Mouse (Mus musculus) CH12.LX (cell line): ENCODE results near the gene Rasl10a. TPM values are rescaled to one million over a fixed set of nuclear protein-coding genes. Genes with fewer than 3 reads are reported as not detected.

ENCODE experiments used
- DNase-seq: peaks from one replicate; pipeline ENCODE4 v3.0.0-alpha.2; 2013; ENCODE audit errors: extremely low read depth
- H3K27ac ChIP-seq: 2 replicates; pipeline ENCODE4 v1.5.1; 2012; ENCODE audit warnings: low read depth, mild to moderate bottlenecking, control low read depth, moderate library complexity; ENCODE audit not compliant: insufficient read depth
- H3K27me3 ChIP-seq: replicated peaks from 2 replicates; pipeline ENCODE3; 2012; ENCODE audit warnings: inconsistent platforms
- H3K36me3 ChIP-seq, 2 experiments: replicated peaks in 1 of 2; 2 replicates each; pipeline versions ENCODE3 to v1.6.1; 2012; ENCODE audit warnings: inconsistent platforms in 1 of 2, low read length in 1 of 2, mild to moderate bottlenecking in 1 of 2, mixed read lengths in 1 of 2, moderate library complexity in 1 of 2; ENCODE audit not compliant: control insufficient read depth in 1 of 2, insufficient read depth in 1 of 2
- H3K4me1 ChIP-seq, 2 experiments: 2 replicates each; pipeline ENCODE4 v1.6.1; 2012; ENCODE audit warnings: inconsistent platforms in 1 of 2, moderate library complexity in 1 of 2; ENCODE audit not compliant: insufficient read depth in 2 of 2, control insufficient read depth in 1 of 2
- H3K4me2 ChIP-seq: 2 replicates; pipeline ENCODE4 v1.6.1; 2012; ENCODE audit warnings: low read depth, mild to moderate bottlenecking, control low read depth; ENCODE audit not compliant: poor library complexity, insufficient read depth, severe bottlenecking
- H3K4me3 ChIP-seq, 3 experiments: fragments of 150-350 bp in 1 of 3; sonication (generic) in 1 of 3; replicated peaks in 1 of 3; 2 replicates each; pipeline versions ENCODE3 to v1.5.1; 2011 to 2012; ENCODE audit warnings: low read depth in 2 of 3, low read length in 2 of 3, mild to moderate bottlenecking in 2 of 3, moderate library complexity in 2 of 3, control low read depth in 1 of 3, improper control_type of control experiment in 1 of 3, inconsistent platforms in 1 of 3, mixed read lengths in 1 of 3; ENCODE audit not compliant: poor library complexity in 1 of 3
- H3K79me2 ChIP-seq: replicated peaks from 2 replicates; pipeline ENCODE4 v1.6.1; 2012; ENCODE audit warnings: mild to moderate bottlenecking, moderate library complexity; ENCODE audit not compliant: control insufficient read depth, poor library complexity, insufficient read depth, severe bottlenecking; ENCODE audit errors: extremely low read depth
- H3K9ac ChIP-seq: 2 replicates; pipeline ENCODE4 v1.6.1; 2012; ENCODE audit warnings: low read depth, mild to moderate bottlenecking, control low read depth, moderate library complexity; ENCODE audit not compliant: insufficient read depth
- H3K9me3 ChIP-seq: replicated peaks from 2 replicates; pipeline ENCODE3; 2012; ENCODE audit warnings: low read length, inconsistent platforms, mixed read lengths
- BHLHE40 ChIP-seq: IDR thresholded peaks from 2 replicates; pipeline ENCODE4 v1.6.1; 2011; ENCODE audit warnings: mild to moderate bottlenecking, low read depth, low read length, improper control_type of control experiment
- CHD1 ChIP-seq: IDR thresholded peaks from 2 replicates; pipeline ENCODE4 v1.6.1; 2012; ENCODE audit warnings: low read depth, low read length, improper control_type of control experiment, inconsistent platforms
- EP300 ChIP-seq: IDR thresholded peaks from 2 replicates; pipeline ENCODE4 v1.6.1; 2011; ENCODE audit warnings: low read length, improper control_type of control experiment
- HCFC1 ChIP-seq: IDR thresholded peaks from 2 replicates; pipeline ENCODE4 v1.6.1; 2012; ENCODE audit warnings: low read depth, mild to moderate bottlenecking, inconsistent platforms, low read length, improper control_type of control experiment
- IRF4 ChIP-seq: IDR thresholded peaks from 2 replicates; pipeline ENCODE4 v1.6.1; 2014; ENCODE audit warnings: low read depth, mild to moderate bottlenecking, inconsistent platforms, low read length, improper control_type of control experiment
- JUN ChIP-seq: IDR thresholded peaks from 2 replicates; pipeline ENCODE4 v1.6.1; 2011; ENCODE audit warnings: low read depth, mild to moderate bottlenecking, low read length, improper control_type of control experiment, moderate library complexity; ENCODE audit not compliant: insufficient read depth
- JUND ChIP-seq: conservative IDR thresholded peaks from 2 replicates; pipeline ENCODE4 v1.6.1; 2011; ENCODE audit warnings: low read depth, low read length, improper control_type of control experiment
- MAFK ChIP-seq: IDR thresholded peaks from 2 replicates; pipeline ENCODE4 v1.6.1; 2011; ENCODE audit warnings: low read length, improper control_type of control experiment; ENCODE audit not compliant: insufficient replicate concordance
- MAZ ChIP-seq: IDR thresholded peaks from 2 replicates; pipeline ENCODE4 v1.6.1; 2012; ENCODE audit warnings: low read depth, mild to moderate bottlenecking, inconsistent platforms, low read length, improper control_type of control experiment, moderate library complexity
- MEF2A ChIP-seq: IDR thresholded peaks from 2 replicates; pipeline ENCODE4 v1.6.1; 2014; ENCODE audit warnings: low read depth, mild to moderate bottlenecking, inconsistent platforms, low read length, improper control_type of control experiment, borderline replicate concordance
- MXI1 ChIP-seq: IDR thresholded peaks from 2 replicates; pipeline ENCODE4 v1.6.1; 2011; ENCODE audit warnings: mild to moderate bottlenecking, low read depth, low read length, improper control_type of control experiment
- MYC ChIP-seq: IDR thresholded peaks from 2 replicates; pipeline ENCODE4 v1.6.1; 2011; ENCODE audit warnings: low read depth, mild to moderate bottlenecking, improper control_type of control experiment, low read length
- PAX5 ChIP-seq: IDR thresholded peaks from 2 replicates; pipeline ENCODE4 v1.6.1; 2012; ENCODE audit warnings: low read length, inconsistent platforms, mixed read lengths
- POLR2A ChIP-seq: IDR thresholded peaks from 2 replicates; pipeline ENCODE4 v1.6.1; 2011; ENCODE audit warnings: low read depth, mild to moderate bottlenecking, improper control_type of control experiment, low read length
- RAD21 ChIP-seq: IDR thresholded peaks from 2 replicates; pipeline ENCODE4 v1.6.1; 2011; ENCODE audit warnings: low read depth, mild to moderate bottlenecking, low read length, improper control_type of control experiment, moderate library complexity
- RCOR1 ChIP-seq: conservative IDR thresholded peaks from 2 replicates; pipeline ENCODE4 v1.6.1; 2012; ENCODE audit warnings: low read depth, mild to moderate bottlenecking, inconsistent platforms, low read length, improper control_type of control experiment
- SMC3 ChIP-seq: IDR thresholded peaks from 2 replicates; pipeline ENCODE4 v1.6.1; 2011; ENCODE audit warnings: low read depth, low read length, improper control_type of control experiment
- TBP ChIP-seq: conservative IDR thresholded peaks from 2 replicates; pipeline ENCODE4 v1.6.1; 2011; ENCODE audit warnings: low read depth, low read length, improper control_type of control experiment
- USF2 ChIP-seq: conservative IDR thresholded peaks from 2 replicates; pipeline ENCODE4 v1.6.1; 2011; ENCODE audit warnings: low read depth, low read length, improper control_type of control experiment
- ZC3H11A ChIP-seq: IDR thresholded peaks from 2 replicates; pipeline ENCODE4 v1.6.1; 2012; ENCODE audit warnings: low read depth, mild to moderate bottlenecking, inconsistent platforms, low read length, improper control_type of control experiment
- ZKSCAN1 ChIP-seq: IDR thresholded peaks from 2 replicates; pipeline ENCODE4 v1.6.1; 2012; ENCODE audit warnings: low read depth, inconsistent platforms, low read length, improper control_type of control experiment, borderline replicate concordance
- ZNF384 ChIP-seq: IDR thresholded peaks from 2 replicates; pipeline ENCODE4 v1.6.1; 2012; ENCODE audit warnings: low read depth, low read length, improper control_type of control experiment, inconsistent platforms
- dilution Hi-C: fragments of 300-500 bp; cut with MboI; formaldehyde crosslinking; loops from 2 replicates; pipeline ENCODE4 v1.14.3; 2020; ENCODE audit warnings: low sequenced_read_pairs; ENCODE audit not compliant: extremely low pct_unique_long_range_greater_than_20kb, extremely low pct_ligation_motif_present
- in situ Hi-C: fragments of 300-500 bp; cut with MboI; formaldehyde crosslinking; loops from 3 replicates; pipeline ENCODE4 v1.14.3; 2019; ENCODE audit warnings: low sequenced_read_pairs, low pct_ligation_motif_present, low pct_unique_long_range_greater_than_20kb, mixed read lengths
- polyA plus RNA-seq: library from polyadenylated mRNA; unstranded; fragments of >175 nt; gene quantifications from 2 replicates; pipeline ENCODE4 v1.2.1, GENCODE M21; 2012; ENCODE audit warnings: low read depth; ENCODE audit not compliant: insufficient read length
- total RNA-seq, 2 experiments: library from RNA; depleted of rRNA; stranded (reverse); fragments of 300-350 nt in 1 of 2; fragments of >200 nt in 1 of 2; gene quantifications; 2 replicates each; pipeline ENCODE4 v1.2.3; 2012 to 2014

Rasl10a gene
- total and polyA plus RNA-seq, 3 experiments, result 3.0 to 7.5 (median 6.5) TPM

GRCm38 (mm10) chr11:5055945-5056938, 1.7 kb upstream of the Rasl10a start (continued):
- peak; percentile 10; the same call in 1 of the 2 replicates for TF ChIP-seq HCFC1

GRCm38 (mm10) chr11:5057064-5057463, 864 bp upstream of the Rasl10a start:
- TF ChIP-seq EP300 (no peak), MYC (no peak), JUN (no peak), IRF4 (no peak), RAD21 (no peak), SMC3 (no peak), POLR2A (no peak), MXI1 (no peak), JUND (no peak), CHD1 (no peak), TBP (no peak), PAX5 (no peak)
- TF ChIP-seq, all 38 proteins: peak for 0
- H3K4me3 ChIP-seq, result peak overlapping the region in 2 of 3 experiments; percentile 57 to 71
- H3K79me2 ChIP-seq, result no peaks in the 10 kb centered on the region
- peak overlapping the region; percentile 71 for H3K27ac ChIP-seq
- no peaks in the 10 kb centered on the region for H3K9me3 ChIP-seq
- dilution Hi-C loops (no loop called here), in situ Hi-C loops (no loop called here)
- DNase-seq, result no peak
- H3K36me3 ChIP-seq, result peaks cover 0 to 13% of the 10 kb centered on the region in 2 experiments
- peaks cover 9% of the 10 kb centered on the region for H3K27me3 ChIP-seq
- peak overlapping the region; percentile 92 for H3K4me2 ChIP-seq
- H3K9ac ChIP-seq, result peak overlapping the region; percentile 42; the same call in 1 of the 2 replicates
- H3K4me1 ChIP-seq, result peaks cover 33 to 74% of the 10 kb centered on the region in 2 experiments

- Histone ChIP-seq H3K4me1 (peaks cover 38 to 78% of the 10 kb centered on the region in 2 experiments), H3K4me3 (peak overlapping the region; percentile 18 to 71 (median 57)), H3K79me2 (no peaks in the 10 kb centered on the region), H3K27ac (peak overlapping the region; percentile 71), H3K9ac (peak overlapping the region; percentile 42; the same call in 1 of the 2 replicates), H3K27me3 (peaks cover 11% of the 10 kb centered on the region), H3K9me3 (no peaks in the 10 kb centered on the region), H3K4me2 (peak overlapping the region; percentile 92), H3K36me3 (peaks cover 0 to 13% of the 10 kb centered on the region in 2 experiments)
- no peak for DNase-seq
- in situ Hi-C loops, result no loop called here
- dilution Hi-C loops, result no loop called here
- TF ChIP-seq ZNF384, result no peak
- no peak for TF ChIP-seq JUND
- no peak for TF ChIP-seq MAZ
- TF ChIP-seq PAX5, result no peak
- TF ChIP-seq ZKSCAN1, result no peak
- no peak for TF ChIP-seq JUN
- no peak for TF ChIP-seq MEF2A
- TF ChIP-seq BHLHE40, result no peak
- no peak for TF ChIP-seq IRF4
- TF ChIP-seq MAFK, result no peak
- TF ChIP-seq ZC3H11A, result no peak
- no peak for TF ChIP-seq RCOR1
- TF ChIP-seq USF2, result no peak
- TF ChIP-seq MYC, result no peak
Measured at GRCm38 (mm10) chr11:5057541-5057855, 430 bp upstream of the Rasl10a start.
